Mouse (Mus musculus): ENCODE measurements around the gene Oit3.

The Oit3 gene

DNA sequence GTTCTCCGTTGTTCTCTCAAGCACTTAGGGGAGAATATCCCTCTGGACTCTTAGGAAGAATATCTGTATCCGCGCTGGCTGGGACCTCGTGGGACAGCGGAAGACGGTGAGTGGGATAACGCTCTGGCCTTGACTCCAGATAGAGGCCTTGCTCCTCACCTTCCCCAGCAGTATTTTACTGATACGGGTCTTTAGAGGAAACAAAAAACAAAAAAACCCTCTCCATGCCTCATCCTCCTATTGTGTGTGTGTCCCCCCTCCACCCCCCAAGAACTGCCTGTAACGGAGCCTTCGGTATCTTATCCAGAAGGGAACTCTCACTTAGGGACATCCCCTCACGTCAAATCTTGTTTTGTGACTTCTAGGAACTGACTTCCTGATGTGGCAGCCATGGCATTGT, at the start of gene Oit3:
Gene Oit3, minus strand, starts transcription at position 44 of the 400 bp plus-strand sequence.
- DNase-seq: no peak

DNA sequence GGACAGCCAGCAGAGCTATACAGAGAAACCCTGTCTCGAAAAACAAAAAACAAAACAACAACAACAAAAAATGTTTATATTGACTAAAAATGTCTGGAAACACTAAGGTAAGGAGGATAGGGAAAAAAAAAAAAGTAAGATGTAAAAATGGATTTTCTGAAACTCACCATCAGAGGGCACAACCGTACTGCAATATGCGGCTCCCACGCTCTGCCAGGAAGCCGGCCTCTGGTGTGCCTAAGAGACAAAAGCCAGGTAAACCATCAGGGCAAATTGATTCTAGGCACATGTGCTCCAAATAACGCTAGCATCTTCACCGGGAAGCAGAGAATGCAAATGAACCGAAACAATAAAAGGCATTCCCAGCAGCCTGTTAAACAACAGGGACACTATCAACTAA, 49.3 kb upstream of the Oit3 start:
- peak; percentile 51 for DNase-seq

DNA sequence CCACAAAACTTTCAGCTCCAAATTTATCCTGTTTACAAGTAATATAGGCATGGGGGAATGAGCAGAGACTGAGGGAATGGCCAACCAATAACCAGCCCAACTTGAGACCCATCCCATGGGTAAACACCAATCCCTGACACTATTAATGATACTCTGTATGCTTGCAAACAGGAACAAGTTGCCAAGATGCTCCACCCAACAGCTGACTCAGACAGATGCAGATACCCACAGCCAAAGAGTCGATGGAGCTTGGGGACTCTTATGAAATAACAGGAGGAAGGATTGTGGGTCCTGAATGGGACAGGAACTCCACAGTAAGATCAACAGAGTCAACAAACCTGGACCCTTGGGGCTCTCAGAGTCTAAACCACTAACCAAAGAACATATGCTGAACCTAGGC, 47.8 kb upstream of the Oit3 start:
- DNase-seq: no peak

DNA sequence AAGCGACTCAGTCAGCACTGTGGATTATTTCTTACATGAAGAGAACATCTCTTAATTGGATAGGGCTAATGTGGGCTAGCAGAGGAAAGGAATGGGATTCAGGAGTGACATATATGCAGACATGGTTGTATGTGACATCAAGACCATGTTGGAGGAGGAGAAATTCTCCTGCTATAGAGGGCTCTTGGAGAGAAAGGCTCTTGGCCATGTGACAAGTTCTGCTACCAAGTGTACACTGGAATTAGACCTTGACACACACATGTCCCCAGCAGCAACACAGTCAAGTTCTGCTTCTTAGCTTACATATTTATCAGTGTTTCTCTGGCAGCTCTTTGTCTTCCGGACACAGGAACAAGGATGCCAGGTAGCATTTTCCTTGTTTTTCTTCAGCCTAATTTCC, 45.8 kb upstream of the Oit3 start:
- DNase-seq: no peak

DNA sequence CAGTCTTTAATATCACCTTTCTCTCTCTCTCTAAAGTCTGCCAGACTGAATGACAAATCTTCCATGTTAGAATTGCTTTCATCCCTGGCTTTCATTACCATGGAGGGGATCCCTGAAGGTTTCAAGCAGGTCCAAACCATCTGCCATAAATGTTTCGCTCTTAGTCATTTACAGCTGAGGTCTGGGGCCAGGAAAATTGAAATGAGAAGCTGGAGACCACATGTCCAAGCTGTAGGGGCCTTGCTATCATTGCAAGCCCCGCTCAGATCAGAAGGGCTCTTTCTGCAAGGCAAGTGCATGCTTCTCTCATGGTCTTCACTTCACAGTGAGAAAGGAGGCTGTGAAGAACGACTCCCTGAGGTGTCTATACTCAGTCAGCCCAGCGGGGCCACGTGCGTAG, 42.7 kb upstream of the Oit3 start:
- no peak for DNase-seq

DNA sequence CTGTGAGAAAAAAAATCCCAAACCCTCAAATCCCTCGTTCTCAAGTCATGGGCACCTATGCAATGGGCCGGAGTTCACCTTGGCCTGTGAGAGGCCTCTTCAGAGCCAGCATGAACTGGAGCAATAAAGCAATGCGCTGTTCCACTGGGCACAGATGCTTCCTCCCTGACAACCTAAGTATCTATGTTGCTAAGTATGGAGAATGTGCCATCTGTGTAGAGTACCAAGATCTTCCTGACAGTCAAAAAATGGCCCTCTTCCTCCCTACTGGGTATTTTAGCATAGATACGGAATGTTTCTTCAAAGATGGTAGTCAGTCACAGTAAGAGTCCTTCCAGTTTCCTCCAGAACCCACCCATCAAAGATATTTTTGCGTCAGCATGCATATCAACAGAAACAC, 39.8 kb upstream of the Oit3 start:
- DNase-seq: no peak

DNA sequence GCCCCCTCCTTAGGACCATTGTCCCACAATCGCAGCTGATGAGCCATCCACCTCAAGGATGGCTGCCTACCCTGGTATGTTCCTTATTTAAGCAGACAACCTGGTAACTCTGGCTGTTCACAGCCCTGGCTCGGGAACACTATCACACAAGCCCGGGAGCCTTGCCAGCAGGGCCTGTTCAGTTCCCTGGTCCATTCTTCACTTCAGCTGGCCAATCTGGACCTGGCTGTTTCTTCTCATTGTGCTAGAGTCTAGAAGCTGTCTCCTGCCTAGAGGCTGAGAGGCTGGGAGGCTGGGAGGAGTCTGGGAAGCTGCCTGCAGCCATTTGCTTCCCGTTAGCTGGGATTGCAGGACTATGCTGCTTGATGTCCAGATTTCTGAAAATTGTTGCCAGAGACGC, 28.9 kb upstream of the Oit3 start:
- no peak for DNase-seq

DNA sequence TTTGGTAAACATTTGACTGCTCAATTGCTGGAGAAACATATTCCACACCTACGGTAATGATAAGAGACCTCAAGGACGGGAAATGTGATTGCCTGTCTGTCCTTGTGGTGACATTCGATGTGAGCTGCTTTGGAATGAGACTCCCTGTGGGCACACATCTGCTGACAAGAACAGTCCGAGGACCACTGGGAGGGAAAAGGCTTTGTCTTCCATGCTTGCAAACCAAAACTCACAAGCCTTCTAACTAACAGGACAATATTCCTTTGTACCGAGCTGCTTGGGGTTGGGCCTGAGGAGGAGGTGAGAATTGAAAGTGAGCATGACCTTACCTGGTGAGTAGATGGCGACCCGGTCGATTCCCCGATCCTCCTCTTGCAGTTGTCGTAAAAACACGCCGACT, 25.7 kb upstream of the Oit3 start:
- DNase-seq: no peak

DNA sequence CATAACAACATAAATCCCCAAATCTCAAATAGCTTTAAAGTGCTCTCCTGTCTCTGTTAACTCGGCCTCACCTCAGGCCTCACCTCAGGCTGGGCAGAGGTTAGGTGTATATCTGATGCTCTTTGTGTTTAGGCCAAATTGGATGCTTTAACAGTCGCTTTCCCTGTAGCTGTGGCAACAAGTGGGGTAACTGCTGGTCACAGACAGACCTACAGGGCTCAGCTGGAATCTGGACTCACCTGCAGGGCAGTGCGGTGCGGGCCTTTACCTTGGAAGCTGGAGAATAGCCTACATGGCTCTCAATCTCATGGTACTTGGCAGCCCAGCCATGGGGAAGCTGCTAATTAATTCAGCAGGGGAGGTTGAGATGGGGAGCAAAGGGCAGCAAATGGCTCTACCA, 25.0 kb upstream of the Oit3 start:
- DNase-seq: no peak

DNA sequence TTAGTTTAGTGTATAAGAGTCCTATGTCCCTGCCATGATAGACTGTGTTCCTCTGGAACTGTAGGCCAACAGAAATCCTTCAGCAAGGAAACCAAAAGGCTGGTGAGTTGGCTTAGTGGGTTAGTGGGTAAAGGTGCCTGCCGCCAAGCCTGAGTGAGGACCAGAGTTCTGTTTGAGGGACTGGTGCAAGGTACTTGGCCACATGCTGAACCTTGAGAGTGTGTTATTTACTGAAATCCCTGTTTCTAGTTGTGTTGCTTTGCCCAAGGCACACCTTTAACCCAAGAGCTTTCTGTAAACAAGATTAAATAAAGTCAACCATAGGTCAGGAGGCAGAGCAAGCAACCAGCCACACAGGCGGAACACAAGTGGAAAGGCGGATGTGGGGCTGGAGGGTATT, 24.0 kb upstream of the Oit3 start:
- no peak for DNase-seq

DNA sequence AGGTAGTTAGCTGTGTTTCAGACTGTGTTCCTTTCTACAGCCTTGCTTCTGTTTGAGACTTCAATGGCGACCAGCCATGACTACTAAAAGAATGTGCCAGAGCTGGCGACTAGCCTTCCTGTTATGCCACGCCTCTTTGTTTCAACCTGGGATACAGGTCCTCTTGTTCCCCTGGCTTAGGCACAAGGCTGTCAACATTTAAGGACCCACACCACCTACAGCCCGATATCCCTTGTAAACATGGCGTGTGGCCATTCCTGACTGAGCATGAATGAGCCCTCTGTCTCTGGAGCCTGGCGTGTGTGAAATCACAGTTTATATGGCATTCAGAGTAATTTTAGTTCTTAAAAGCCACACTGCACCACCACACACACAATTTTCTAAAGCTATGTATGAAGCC, 20.7 kb upstream of the Oit3 start:
- no peak for DNase-seq

DNA sequence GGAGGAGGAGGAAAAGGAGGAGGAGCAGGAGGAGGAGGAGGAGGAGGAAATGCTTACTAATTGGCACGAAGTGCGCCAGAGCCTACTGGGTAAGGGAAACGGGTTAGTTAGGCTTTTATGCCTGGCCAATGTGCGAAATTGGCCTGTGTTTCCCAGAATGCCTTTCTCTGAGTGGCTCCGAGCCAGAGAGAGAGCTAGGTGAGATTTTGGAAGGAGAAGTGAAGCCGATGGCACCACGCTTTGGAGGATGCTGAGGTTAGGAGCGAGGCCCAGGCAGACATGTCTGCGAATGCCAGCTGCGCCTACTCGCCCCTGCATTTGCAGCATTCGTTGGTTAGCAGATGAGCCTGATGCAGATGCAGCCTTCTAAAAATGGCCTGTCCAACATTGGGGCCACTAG, 18.2 kb upstream of the Oit3 start:
- DNase-seq: no peak

DNA sequence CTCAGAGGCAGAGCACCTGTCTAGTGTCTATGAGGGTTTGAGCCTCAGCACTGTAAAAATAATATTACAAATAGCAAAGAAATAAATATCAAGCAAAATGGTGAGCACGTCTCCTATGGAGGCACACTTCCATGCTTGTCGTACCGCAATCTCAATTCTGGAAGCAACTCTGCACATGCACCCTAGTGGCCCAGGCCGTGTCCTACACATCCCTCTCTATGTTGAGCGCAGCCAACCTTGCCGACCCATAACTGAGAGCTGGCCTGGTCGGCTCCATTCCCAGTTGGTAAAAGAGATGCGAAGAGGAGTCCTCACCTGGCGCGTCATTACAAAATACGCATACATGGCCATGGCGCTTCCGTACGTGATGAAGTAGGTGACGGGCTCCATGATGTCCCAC, 13.1 kb upstream of the Oit3 start:
- no peak for DNase-seq

DNA sequence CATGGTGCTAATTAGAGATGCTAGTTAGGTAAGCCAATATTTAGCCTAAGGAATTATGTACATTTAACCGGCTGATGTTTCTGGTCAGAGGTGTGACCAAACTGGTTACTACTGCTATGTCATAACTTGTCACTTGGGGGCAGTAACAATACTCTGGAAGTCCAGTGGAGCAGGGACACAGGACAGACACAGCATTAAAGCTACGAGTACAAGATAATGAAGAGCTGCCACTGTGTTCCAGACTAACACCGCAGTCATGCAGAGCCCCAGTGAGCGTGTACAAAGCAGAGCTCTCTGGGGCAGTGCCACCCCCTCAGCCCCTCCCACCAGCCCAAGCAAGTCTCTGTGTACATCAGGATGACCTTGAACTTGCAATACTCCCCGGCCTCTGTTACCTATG, 10.3 kb upstream of the Oit3 start:
- DNase-seq: no peak

DNA sequence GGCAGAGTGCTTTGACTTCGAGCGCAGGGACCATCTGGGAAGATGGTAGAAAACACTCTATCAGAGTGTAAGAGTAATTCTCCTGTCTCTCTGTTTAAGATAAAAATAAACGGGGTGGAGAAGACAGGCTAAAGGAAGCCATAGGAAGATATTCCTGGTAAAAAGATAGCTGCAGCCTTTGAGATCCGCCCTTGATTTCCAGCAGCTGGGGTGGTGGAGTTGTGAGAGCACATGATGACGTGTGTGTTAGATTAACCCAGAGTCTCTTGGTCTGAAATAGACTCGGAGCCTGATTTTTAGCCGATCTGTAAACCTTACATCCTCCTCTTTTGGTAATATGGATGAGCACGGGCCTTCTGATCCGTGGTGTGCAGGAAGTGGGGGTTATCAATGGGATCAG, 6.0 kb upstream of the Oit3 start:
- no peak for DNase-seq

DNA sequence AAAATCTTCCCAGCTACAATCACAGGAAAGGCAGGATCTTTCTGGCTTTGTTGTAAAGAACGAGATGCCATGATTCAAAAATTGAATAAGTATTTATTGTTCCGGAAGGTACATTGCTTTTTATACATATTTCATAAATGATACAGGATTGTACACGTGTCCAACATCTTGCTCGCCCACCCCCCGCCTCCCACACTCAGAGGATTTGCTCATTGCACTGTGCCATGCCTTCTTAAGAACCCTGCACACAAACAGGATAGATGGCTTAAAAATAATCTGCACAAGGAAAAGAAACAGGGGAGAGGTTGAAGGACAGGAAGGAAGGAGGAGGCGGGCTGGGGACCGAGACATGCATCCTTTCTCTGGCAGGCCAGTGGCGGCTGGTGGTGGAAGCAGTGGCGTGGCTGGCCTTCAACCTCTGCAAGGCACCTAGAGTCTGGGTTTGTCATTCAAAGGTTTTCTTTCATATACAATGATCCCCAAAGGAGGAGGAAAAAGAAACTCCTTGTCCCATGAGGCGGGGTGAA, 5.4 kb upstream of the Oit3 start:
- DNase-seq: no peak

DNA sequence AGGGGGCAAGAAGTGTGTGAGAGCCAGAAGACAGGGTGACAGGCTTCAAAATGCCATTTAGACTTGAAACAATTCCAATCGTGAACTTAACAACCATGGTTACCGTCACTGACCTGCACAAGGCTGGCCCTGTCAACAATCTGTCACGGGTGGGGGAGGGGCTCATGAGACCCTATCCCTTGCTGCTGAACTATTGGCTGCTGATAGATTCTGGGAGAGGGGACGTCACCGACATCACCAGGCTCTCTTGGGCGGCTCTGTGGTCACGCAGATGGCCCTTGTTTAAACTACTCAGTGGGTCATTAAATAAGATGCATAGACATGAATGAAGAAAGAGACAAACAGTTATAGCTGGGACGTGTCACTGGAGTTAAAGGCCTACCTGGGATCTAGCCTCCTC, 3.1 kb upstream of the Oit3 start:
- no peak for DNase-seq

DNA sequence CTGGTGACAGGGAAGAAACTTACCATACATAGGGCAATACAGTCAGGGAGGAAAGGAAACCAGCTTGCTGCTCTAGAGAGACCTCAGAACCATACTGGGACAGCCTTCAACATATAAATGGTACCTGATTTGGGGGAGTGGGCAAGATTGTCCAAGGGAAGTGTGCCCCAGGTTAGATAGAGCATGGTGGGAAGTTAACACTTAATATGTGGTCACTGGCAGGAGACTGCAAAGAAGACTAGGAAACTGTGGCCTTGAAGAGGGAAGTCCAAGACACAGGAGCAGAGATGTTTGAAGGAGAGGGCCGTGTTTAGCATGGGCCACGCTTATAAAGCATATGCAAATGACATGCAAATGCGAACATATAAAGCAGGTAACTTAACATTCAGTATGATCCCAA, 2.5 kb upstream of the Oit3 start:
- DNase-seq: no peak

DNA sequence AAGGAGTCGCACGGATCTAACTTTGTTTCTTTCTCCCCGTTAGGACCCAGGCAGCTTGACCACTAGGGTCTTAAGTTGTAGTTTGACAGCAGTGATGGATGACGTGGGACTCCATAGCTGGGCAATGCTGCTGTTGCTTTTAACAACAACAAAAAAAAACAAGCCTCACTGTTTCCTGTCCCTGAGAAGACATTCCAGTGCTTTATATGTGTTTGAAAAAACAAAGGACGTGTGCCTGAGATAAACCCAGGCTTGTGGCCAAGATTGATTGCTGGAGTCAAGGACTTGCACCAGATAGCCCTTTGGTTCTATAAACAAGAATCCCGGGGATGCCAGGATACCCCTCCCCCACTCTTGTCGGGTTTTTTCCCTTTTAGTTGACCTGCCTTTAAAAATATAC, 1.6 kb upstream of the Oit3 start:
- DNase-seq: no peak

DNA sequence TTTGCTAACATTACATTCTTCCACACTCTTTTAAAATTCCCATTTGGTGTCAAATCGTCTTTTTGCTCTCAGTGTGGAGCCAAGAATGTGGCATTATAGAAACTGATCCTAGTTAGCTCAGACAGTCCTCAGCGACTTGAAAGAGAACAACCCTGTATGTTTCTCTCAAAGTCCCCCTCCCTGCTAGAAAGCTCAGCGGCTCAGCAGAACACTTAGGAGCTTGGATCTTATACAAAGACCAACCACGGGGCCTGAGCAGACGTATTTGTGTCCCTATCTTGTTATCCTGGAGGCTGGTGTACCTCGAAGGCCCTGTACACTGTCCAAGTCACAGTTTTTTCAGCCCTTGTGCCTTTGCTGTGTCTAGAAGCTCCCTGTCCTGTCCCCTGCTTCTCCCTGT, 1.4 kb downstream of the Oit3 start:
- no peak for DNase-seq

DNA sequence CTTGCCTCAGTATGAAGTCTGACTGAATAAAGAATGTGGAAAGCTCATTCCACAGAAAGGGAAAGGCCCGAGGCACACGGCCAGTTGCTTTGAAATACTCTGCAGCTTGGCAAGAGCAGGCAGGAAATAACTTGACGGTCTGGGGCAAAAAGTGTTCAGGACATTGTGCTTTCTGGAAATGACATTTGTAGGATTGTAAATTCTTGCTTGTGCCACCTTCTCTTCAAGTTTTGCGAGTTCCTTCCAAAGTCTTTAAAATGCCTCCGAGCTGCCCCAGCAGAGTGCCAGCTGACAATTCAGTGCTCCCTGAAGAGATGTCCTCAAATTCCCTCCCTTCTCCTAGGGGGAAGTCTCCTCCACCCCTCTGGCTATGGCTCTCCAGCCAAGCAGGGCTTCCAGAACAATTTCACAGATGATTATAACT, 2.1 kb downstream of the Oit3 start:
- DNase-seq: no peak

DNA sequence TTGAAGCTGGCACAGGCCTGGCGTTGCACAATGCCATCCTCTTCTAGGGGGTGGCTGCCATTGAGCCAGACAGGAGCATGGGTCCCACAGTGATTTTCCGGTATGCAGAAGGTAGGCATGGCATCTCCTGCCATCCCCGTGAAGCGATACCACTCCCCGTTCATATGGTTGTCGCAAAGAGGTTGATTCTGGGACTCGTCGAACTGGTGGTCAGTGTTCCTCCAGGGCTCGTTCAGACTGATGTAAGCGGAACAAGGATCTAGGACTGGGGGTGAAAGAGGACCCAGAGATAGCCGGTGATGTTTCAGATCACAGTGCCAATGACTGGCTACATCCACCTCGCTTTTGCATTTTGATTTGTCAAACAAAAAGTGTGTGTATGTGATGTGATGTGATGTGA, 2.9 kb downstream of the Oit3 start:
- no peak for DNase-seq

DNA sequence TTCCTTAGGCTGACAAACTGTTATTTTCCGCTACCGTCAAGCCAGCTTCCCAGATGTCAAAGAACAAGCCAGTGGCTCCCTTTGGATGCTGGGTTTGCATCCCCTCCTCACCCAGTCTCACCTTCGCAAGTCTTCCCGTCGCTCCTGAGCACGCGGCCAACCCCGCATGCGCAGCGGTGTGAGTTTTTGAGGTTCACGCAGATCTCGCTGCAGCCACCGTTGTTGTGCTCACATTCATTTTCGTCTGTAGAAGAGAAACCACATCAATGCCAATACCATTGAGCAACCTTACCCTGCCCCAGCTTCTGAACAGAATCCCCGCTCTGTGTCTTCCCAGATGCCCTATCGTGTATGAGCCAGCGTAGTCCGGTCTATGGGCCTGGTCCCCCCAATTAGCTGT, 5.8 kb downstream of the Oit3 start:
- no peak for DNase-seq

DNA sequence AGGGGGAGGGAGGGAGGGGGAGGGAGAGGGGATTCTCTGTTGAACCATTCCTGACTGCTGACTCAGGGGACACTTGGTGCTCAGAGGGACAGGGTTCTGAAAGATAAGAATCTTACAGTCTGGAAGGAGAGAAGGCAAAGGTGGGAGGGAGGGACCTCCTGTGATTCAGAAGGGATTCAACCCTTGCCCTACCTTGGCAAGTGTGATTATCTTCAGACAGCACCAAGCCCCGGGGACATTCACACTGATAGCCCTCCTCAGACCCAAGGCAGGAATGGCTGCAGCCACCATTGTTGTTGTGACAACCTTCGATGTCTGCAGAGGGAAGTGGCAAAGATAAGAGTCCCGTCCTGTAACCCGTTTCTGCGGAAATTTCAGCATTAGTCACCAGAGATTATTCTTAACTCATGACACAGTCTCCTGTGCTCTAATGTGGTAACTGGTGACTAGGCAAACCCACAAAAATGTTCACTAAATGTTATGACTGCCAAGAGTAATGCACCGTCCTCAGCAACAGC, 10.8 kb downstream of the Oit3 start:
- DNase-seq: no peak

DNA sequence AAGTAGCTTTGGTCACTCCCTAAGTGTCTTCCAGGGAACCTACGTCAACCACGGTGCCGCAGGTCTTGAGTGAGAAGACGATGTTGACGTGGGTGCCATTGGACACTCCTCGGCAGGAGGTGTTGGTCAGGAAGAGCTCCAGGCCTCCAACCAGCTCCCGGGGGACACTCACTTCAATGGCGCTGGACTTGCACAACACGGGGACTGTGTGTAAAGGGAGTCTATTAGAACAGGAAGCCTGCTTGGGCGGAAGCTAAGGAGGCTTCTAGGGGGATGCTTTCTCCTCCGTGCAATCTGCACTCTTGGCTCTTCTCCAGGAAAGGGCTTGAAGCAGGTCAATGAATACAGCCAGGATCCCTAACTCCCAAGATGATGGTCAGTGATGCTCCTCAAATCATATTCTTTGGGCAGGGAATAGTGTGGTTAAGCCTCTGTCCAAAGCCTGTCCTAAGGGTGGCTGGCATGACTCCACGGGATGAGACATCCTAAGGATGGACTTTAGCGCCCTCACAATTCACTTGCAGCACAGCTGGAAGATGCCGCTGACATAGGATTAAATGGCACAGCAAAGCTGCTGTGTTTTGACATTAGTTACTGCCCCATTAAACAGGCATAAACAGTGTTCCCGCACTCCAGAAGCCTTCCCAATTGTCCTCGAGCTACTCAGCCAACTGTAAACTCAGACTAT, 12.0 kb downstream of the Oit3 start:
- no peak for DNase-seq

Measured in thymus, postnatal 4 days (tissue).